Mouse (Mus musculus): ENCODE measurements around the gene Gm49359. TPM values are rescaled to one million over a fixed set of nuclear protein-coding genes. Genes with fewer than 3 reads are reported as not detected.
"Not testable (repeated sequence)": the region's sequence is repeated elsewhere in the genome, so short reads cannot be mapped to it uniquely, and the experiment has no call there.

The Gm49359 gene
- 5.9 and 8.3 TPM in 2 replicates for total RNA-seq (2017)

GRCm38 (mm10) chr13:62466424-62467334 lies at the start of gene Gm49359:
Gm49359 (minus strand) TSS chr13:62466832.
- ATAC-seq (replicated peaks; ENCODE audit: low read depth, poor library complexity, severe bottlenecking): peak; percentile 100

GRCm38 (mm10) chr13:62510641-62511420 lies 44.2 kb upstream of the Gm49359 start:
- ATAC-seq (replicated peaks; ENCODE audit: low read depth, poor library complexity, severe bottlenecking): not testable (repeated sequence)

DNA sequence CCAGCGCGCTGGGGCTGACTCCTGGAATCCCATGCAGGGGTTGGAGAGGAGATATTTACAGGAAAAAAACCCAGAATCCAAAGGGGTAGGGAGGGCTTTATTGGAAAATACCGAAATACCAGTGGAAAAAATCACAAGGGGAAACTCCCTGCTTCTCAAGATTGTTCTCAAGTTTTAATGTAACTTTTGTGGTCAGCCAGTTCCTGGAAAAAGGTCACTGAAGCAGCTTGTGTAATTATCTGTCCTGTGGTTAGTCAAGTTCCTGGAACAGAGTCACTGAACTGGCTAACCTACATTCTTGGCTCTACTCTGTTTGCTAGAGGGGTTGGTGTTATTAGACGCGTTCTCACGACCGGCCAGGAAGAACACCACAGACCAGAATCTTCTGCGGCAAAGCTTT lies 6.0 kb upstream of the Gm49359 start:
- ATAC-seq (replicated peaks; ENCODE audit: low read depth, poor library complexity, severe bottlenecking): not testable (repeated sequence)

DNA sequence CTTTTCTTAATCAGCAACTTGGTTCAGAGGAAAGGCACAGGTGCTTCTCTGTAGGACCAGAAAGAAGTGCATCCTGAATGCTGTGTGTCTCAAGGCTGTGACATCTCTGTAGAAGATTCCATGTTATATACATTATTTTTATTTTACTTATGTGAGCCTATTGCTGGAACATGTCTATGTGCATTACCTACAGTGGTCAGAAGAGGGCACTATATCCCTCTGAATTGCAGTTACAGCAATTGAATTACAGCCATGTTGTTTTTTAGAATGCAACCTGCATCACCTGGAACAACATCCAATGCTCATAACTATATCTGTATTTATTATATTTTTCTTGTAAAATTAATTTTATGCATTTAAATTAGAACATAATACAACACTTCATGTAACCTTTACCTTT lies 3.3 kb upstream of the Gm49359 start:
- ATAC-seq (replicated peaks; ENCODE audit: low read depth, poor library complexity, severe bottlenecking): peak; percentile 76

Other genes with a start within 250 kb of the Gm49359 start
- 12.5 and 19.4 TPM in 2 replicates for gene Gm3604, start 83.7 kb downstream of the Gm49359 start, total RNA-seq (2017)
- not detected in 2 replicates for gene Zfp935, start 91.7 kb upstream of the Gm49359 start, total RNA-seq (2017)
- gene Zfp934, start 104.4 kb upstream of the Gm49359 start, total RNA-seq (2017): 7.4 and 17.7 TPM in 2 replicates
- gene 6720489N17Rik, start 157.3 kb upstream of the Gm49359 start, total RNA-seq (2017): 8.9 and 18.6 TPM in 2 replicates

All from common myeloid progenitor, adult 5-6 weeks (primary cell).